Mouse (Mus musculus) intestine, embryonic 15.5 days (tissue): ENCODE measurements at regions not wholly inside any gene's neighbourhood (a gene's known extent, or its start where the extent isn't known, plus 50 kb on each side); places are given as distances from the start of the nearest gene placed in this dataset.

Experiments
- ATAC-seq: fragments of 200-750 bp; cut with Nextera tagmentation; 2 replicates; pipeline ENCODE4 v1.8.0; 2017; ENCODE audit warnings: moderate TSS enrichment, moderate library complexity
- H3K27ac ChIP-seq: fragments of 300-500 bp; sonication (generic); 2 replicates; pipeline ENCODE4 v1.5.1; 2015; ENCODE audit warnings: mild to moderate bottlenecking, inconsistent platforms
- H3K27me3 ChIP-seq: fragments of 300-500 bp; sonication (generic); replicated peaks from 2 replicates; pipeline ENCODE4 v1.6.1; 2015; ENCODE audit warnings: inconsistent platforms
- H3K36me3 ChIP-seq: fragments of 300-500 bp; sonication (generic); 2 replicates; pipeline ENCODE4 v1.6.1; 2015; ENCODE audit warnings: inconsistent platforms
- H3K4me1 ChIP-seq: fragments of 300-500 bp; sonication (generic); replicated peaks from 2 replicates; pipeline ENCODE4 v1.6.1; 2015; ENCODE audit warnings: inconsistent platforms
- H3K4me2 ChIP-seq: fragments of 300-500 bp; sonication (generic); replicated peaks from 2 replicates; pipeline ENCODE4 v1.6.1; 2015; ENCODE audit warnings: mild to moderate bottlenecking, inconsistent platforms
- H3K4me3 ChIP-seq: fragments of 300-500 bp; sonication (generic); replicated peaks from 2 replicates; pipeline ENCODE4 v1.5.1; 2015; ENCODE audit warnings: inconsistent platforms
- H3K9ac ChIP-seq: fragments of 300-500 bp; sonication (generic); 2 replicates; pipeline ENCODE4 v1.6.1; 2015; ENCODE audit warnings: inconsistent platforms
- H3K9me3 ChIP-seq: fragments of 300-500 bp; sonication (generic); 2 replicates; pipeline ENCODE4 v1.6.1; 2016; ENCODE audit warnings: inconsistent platforms
- WGBS: fragments of 180-500 bp; shearing (Covaris S2); methylation state at CpG from one replicate; pipeline ENCODE4 v1.1.7; 2015; 5-methylcytosine and 5-hydroxymethylcytosine counted together

DNA sequence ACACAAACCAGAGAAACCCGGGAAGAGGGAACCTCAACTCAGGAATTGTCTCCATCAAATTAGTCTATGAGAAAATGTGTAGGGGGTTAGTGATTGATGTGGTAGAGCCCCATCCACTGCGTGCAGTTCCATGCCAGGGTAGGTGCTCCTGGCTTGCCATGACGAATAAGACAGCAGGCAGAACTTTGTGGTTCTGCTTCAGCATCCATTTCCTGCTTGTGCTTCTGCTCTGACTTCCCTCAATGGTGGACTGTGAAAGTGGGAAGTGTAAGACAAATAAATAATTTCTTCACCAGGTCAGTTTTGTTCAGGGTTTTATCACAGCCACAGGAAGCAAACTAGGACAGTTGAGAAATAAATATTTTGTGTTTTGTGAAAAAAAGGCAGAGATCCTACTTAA lies 150.9 kb upstream of the Pdcd1 start:
- Histone ChIP-seq H3K9ac (no peak overlapping the region), H3K27me3 (no peaks in the 10 kb centered on the region), H3K4me3 (no peak overlapping the region), H3K4me1 (no peaks in the 10 kb centered on the region), H3K36me3 (no peaks in the 10 kb centered on the region), H3K4me2 (no peak overlapping the region), H3K9me3 (no peaks in the 10 kb centered on the region), H3K27ac (no peak overlapping the region)
- WGBS: 69% methylated on average over 3 of the region's 3 CpGs
- no peak for ATAC-seq

DNA sequence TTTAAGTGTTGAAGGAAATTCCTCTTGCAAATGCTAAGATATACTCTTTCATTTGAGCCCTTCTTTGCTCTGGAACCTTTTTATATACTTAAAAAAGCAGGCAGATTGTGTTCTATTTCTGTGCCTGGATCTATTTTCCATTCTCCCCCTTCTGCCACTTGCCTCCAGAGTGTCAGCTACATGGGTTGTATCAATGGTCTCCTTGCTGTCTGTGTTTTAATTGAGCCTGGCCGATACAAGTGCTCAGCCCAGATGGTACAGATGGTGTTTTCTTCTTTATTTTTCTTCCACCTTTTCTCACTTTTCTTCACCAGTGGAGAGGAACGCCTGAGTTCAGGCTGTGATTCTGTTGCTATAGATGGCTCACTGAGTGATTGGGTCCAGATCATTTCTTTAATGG lies 131.5 kb upstream of the Pdcd1 start:
- no peak overlapping the region for H3K27ac ChIP-seq
- H3K4me2 ChIP-seq: no peak overlapping the region
- no peak for ATAC-seq
- H3K36me3 ChIP-seq: no peaks in the 10 kb centered on the region
- WGBS: 81% methylated on average over 2 of the region's 2 CpGs
- no peaks in the 10 kb centered on the region for H3K27me3 ChIP-seq
- no peak overlapping the region for H3K4me3 ChIP-seq
- H3K4me1 ChIP-seq: no peaks in the 10 kb centered on the region
- H3K9ac ChIP-seq: no peak overlapping the region
- no peaks in the 10 kb centered on the region for H3K9me3 ChIP-seq

DNA sequence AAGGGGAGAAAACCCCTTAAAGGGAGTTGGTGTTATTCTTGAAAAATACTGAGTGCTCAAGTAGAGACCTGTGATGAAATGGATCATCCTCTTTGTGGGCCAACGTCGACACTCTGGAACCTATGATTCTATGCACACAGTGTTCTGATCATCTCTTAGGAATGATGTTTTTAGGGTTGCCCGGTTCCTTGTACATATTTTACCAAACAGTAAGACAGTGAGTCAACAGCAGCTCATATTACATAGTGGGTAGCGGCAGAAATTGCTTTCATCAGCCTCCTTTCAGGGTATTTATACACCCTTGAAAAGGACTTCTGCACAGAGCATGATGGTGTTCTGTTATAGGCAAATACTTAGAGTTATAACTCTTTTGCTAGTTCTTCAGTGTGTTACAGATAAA lies 97.6 kb upstream of the Pdcd1 start:
- H3K9ac ChIP-seq: no peak overlapping the region
- no peaks in the 10 kb centered on the region for H3K9me3 ChIP-seq
- no peak overlapping the region for H3K4me3 ChIP-seq
- H3K27me3 ChIP-seq: no peaks in the 10 kb centered on the region
- ATAC-seq: no peak
- 79% methylated on average over 4 of the region's 4 CpGs for WGBS
- no peak overlapping the region for H3K27ac ChIP-seq
- H3K4me2 ChIP-seq: no peak overlapping the region
- H3K4me1 ChIP-seq: no peaks in the 10 kb centered on the region
- no peaks in the 10 kb centered on the region for H3K36me3 ChIP-seq

DNA sequence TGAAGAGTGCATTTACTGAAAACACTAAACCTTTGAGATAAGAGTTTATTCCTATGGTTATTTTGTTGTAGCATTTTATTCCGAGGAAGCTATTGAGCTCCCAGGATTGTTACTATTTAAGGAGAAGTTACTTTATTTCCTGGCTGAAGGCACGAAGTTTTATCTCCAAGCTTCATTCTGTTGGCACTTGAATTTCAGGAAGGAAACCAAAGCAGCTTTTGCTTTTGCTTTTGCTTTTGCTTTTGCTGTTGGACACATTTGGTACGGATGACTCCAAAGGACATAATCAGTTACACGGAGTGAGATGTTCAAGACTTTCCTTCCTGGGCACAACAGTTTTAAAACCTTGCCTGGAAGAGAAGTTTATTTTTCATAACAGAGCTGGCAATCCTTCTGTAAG lies 94.7 kb upstream of the Pdcd1 start:
- Histone ChIP-seq H3K27me3 (no peaks in the 10 kb centered on the region), H3K36me3 (no peaks in the 10 kb centered on the region), H3K27ac (no peak overlapping the region), H3K9me3 (no peaks in the 10 kb centered on the region), H3K4me3 (no peak overlapping the region), H3K9ac (no peak overlapping the region), H3K4me2 (no peak overlapping the region), H3K4me1 (no peaks in the 10 kb centered on the region)
- 75% methylated on average over 4 of the region's 4 CpGs for WGBS
- ATAC-seq: no peak

DNA sequence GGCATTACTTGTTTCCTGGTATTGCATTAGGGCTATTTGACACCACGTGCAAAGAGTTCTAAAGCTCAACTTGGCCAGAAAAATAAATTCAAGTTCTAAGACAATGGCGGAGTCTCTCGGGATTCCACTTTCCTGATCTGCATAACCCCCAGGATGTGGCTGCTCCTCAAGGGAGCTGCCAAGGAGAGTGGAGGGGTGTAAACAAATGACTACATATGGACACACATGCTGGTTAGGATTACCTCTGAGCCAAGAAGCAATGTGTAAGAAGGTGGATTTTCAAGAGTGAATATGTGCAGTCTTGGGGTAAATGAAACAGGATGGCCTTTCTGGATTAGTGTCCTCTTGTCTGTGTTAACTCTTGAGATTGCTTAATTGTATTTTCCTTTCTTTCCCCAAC lies 88.2 kb upstream of the Pdcd1 start:
- Histone ChIP-seq H3K27ac (no peak overlapping the region), H3K36me3 (no peaks in the 10 kb centered on the region), H3K4me3 (no peak overlapping the region), H3K27me3 (no peaks in the 10 kb centered on the region), H3K9ac (no peak overlapping the region), H3K4me2 (no peak overlapping the region), H3K9me3 (no peaks in the 10 kb centered on the region), H3K4me1 (no peaks in the 10 kb centered on the region)
- ATAC-seq: no peak
- 58% methylated on average over 3 of the region's 3 CpGs for WGBS

DNA sequence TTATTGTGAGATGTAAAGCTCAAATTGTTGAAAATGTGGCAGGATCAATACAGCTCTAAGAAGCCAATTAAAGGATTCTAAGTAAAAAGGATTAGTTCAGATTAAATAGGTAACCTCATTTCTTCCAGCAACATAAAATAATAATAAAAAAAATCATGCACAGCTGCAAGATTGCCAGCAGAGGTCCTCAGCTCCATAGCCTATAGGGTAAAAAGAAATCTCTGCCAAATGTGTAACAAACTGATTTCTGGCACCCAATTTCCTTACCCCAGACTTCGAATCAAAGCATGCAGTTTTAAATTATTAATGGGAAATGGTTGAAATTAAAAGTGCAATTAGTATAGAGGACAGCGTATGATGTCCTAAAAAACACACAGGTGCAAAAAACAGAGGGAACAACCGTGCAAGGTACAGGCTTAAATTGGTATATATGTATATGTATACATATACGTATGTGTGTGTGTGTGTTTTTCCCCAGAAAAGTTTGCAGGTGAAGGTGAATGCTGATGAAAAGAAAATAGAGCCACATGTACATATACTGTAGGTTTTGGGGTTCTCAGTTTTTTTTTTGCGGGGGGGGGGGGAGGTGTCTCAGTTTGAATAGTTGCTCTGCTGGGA lies 87.2 kb upstream of the Pdcd1 start:
- H3K27ac ChIP-seq: no peak overlapping the region
- H3K9me3 ChIP-seq: no peaks in the 10 kb centered on the region
- no peak overlapping the region for H3K9ac ChIP-seq
- H3K4me1 ChIP-seq: no peaks in the 10 kb centered on the region
- H3K36me3 ChIP-seq: no peaks in the 10 kb centered on the region
- H3K4me2 ChIP-seq: no peak overlapping the region
- WGBS: 80% methylated on average over 5 of the region's 5 CpGs
- H3K4me3 ChIP-seq: no peak overlapping the region
- no peak for ATAC-seq
- H3K27me3 ChIP-seq: no peaks in the 10 kb centered on the region

DNA sequence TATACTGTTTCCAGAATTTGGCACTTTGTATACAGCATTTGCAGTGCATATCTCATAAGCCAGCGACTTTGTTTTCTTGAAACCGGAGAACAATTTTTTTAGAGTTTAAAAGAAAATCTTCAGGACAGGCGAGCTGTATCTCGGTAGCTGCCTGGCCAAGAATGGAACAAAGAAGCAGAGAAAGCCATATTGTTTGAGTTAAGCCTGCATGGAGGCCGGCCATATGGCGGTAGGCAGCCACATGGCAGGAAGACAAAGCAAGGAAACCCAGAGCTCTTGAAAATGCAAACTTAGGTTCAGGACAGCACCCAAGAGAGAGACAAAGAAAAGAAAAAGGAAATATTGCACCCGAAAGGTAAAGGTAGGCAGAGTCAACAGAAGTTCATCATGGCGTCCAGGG lies 84.4 kb upstream of the Pdcd1 start:
- no peak overlapping the region for H3K27ac ChIP-seq
- ATAC-seq: no peak
- WGBS: 93% methylated on average over 8 of the region's 8 CpGs
- no peaks in the 10 kb centered on the region for H3K27me3 ChIP-seq
- H3K4me2 ChIP-seq: no peak overlapping the region
- H3K4me1 ChIP-seq: no peaks in the 10 kb centered on the region
- H3K9me3 ChIP-seq: no peaks in the 10 kb centered on the region
- no peak overlapping the region for H3K4me3 ChIP-seq
- H3K9ac ChIP-seq: no peak overlapping the region
- H3K36me3 ChIP-seq: no peaks in the 10 kb centered on the region
